Mouse (Mus musculus) heart, postnatal 10 days (tissue): ENCODE data around the gene Cacnb4. TPM values are rescaled to one million over a fixed set of nuclear protein-coding genes. Genes with fewer than 3 reads are reported as not detected.

Experiments used
- DNase-seq, 2 experiments: peaks; one replicate each; pipeline ENCODE4 v3.0.0; 2021
- intact Hi-C: fragments of 180-260 bp; cut with DNase I; formaldehyde crosslinking; loops from one replicate; pipeline ENCODE4 v1.15.1; 2025
- total RNA-seq, 2 experiments: library from RNA; stranded (reverse); gene quantifications; 2 replicates each; pipeline ENCODE4 v1.2.3; 2021

The Cacnb4 gene
- total RNA-seq, 2 experiments from 2014 or later = 0.74 to 0.96 TPM

- no peak for DNase-seq
- intact Hi-C loops = no loop called here
Observed at GRCm38 (mm10) chr2:52537155-52537554, 139.5 kb downstream of the Cacnb4 start.

- DNase-seq = peak; percentile 17 to 20
Observed at GRCm38 (mm10) chr2:52536511-52536910, 140.1 kb downstream of the Cacnb4 start.

GRCm38 (mm10) chr2:52533696-52534095 is 142.9 kb downstream of the Cacnb4 start:
- peak; percentile 26 to 28 for DNase-seq
- intact Hi-C loops = no loop called here

More at GRCm38 (mm10) chr2:52536511-52536910, 140.1 kb downstream of the Cacnb4 start:
- intact Hi-C loops = no loop called here

- intact Hi-C loops = no loop called here
- DNase-seq = no peak
Observed at GRCm38 (mm10) chr2:52530521-52530920, 146.1 kb downstream of the Cacnb4 start.

- intact Hi-C loops = no loop called here
- DNase-seq = no peak
Observed at GRCm38 (mm10) chr2:52529245-52529644, 147.4 kb downstream of the Cacnb4 start.

- intact Hi-C loops = no loop called here
- DNase-seq = peak in 1 of 2 experiments; percentile 29
Observed at GRCm38 (mm10) chr2:52525876-52526592, 150.6 kb downstream of the Cacnb4 start.

- intact Hi-C loops = no loop called here
- no peak for DNase-seq
Observed at GRCm38 (mm10) chr2:52523056-52523715, 153.4 kb downstream of the Cacnb4 start.

GRCm38 (mm10) chr2:52521012-52521411 is 155.6 kb downstream of the Cacnb4 start:
- DNase-seq = no peak
- intact Hi-C loops = no loop called here

- DNase-seq = no peak
- intact Hi-C loops = no loop called here
Observed at GRCm38 (mm10) chr2:52518740-52519139, 157.9 kb downstream of the Cacnb4 start.

GRCm38 (mm10) chr2:52516534-52516933 is 160.1 kb downstream of the Cacnb4 start:
- no peak for DNase-seq
- intact Hi-C loops = no loop called here

GRCm38 (mm10) chr2:52512865-52513388 is 163.7 kb downstream of the Cacnb4 start:
- no peak for DNase-seq
- intact Hi-C loops = no loop called here

GRCm38 (mm10) chr2:52512206-52512605 is 164.4 kb downstream of the Cacnb4 start:
- intact Hi-C loops = no loop called here
- no peak for DNase-seq

GRCm38 (mm10) chr2:52511799-52512198 is 164.8 kb downstream of the Cacnb4 start:
- no peak for DNase-seq
- intact Hi-C loops = no loop called here

GRCm38 (mm10) chr2:52509779-52510500 is 166.7 kb downstream of the Cacnb4 start:
- no peak for DNase-seq
- intact Hi-C loops = no loop called here

GRCm38 (mm10) chr2:52505164-52505563 is 171.5 kb downstream of the Cacnb4 start:
- no peak for DNase-seq
- intact Hi-C loops = no loop called here

GRCm38 (mm10) chr2:52504762-52505161 is 171.9 kb downstream of the Cacnb4 start:
- intact Hi-C loops = loop anchor here (5.0 kb wide), 1 partner anchor 73 kb away; no protein-coding TSS in a partner anchor
- peak; percentile 29 to 37 for DNase-seq

- intact Hi-C loops = loop anchor here (5.0 kb wide), 1 partner anchor 77 kb away; no protein-coding TSS in a partner anchor
- peak in 1 of 2 experiments; percentile 29 for DNase-seq
Observed at GRCm38 (mm10) chr2:52499849-52500262, 176.8 kb downstream of the Cacnb4 start.

- no peak for DNase-seq
- intact Hi-C loops = no loop called here
Observed at GRCm38 (mm10) chr2:52499101-52499537, 177.5 kb downstream of the Cacnb4 start.

- intact Hi-C loops = no loop called here
- no peak for DNase-seq
Observed at GRCm38 (mm10) chr2:52495097-52495694, 181.4 kb downstream of the Cacnb4 start.

GRCm38 (mm10) chr2:52494274-52494673 is 182.4 kb downstream of the Cacnb4 start:
- intact Hi-C loops = no loop called here
- no peak for DNase-seq

- intact Hi-C loops = no loop called here
- peak in 1 of 2 experiments; percentile 43 for DNase-seq
Observed at GRCm38 (mm10) chr2:52492867-52493266, 183.8 kb downstream of the Cacnb4 start.
